Mouse (Mus musculus) megakaryocyte-erythroid progenitor cell, adult 5-6 weeks (primary cell): ENCODE measurements around the gene Olfr1359. TPM values are rescaled to one million over a fixed set of nuclear protein-coding genes. Genes with fewer than 3 reads are reported as not detected.

ENCODE experiments used
- ATAC-seq: replicated peaks from 2 replicates; pipeline ENCODE4 v1.8.0; 2016; ENCODE audit warnings: mild to moderate bottlenecking, inconsistent platforms; ENCODE audit not compliant: severe bottlenecking, poor library complexity, low FRiP score, low TSS enrichment
- total RNA-seq, 2 experiments: library from RNA; stranded (forward) in 1 of 2; stranded (reverse) in 1 of 2; fragments of 200-1000, 215-1000 nt in 1 of 2; fragments of >200 nt in 1 of 2; fragmentation: Nextera tagmentation in 1 of 2; gene quantifications; 2 replicates each; pipeline ENCODE4 v1.2.3; 2014 to 2017

The Olfr1359 gene
- total RNA-seq, 2 experiments from 2014 or later, result not detected

- ATAC-seq, result peak; percentile 39
Measured at GRCm38 (mm10) chr13:21722373-21722925, 24.5 kb downstream of the Olfr1359 start.

GRCm38 (mm10) chr13:21722993-21723836, 25.3 kb downstream of the Olfr1359 start:
- no peak for ATAC-seq

DNA sequence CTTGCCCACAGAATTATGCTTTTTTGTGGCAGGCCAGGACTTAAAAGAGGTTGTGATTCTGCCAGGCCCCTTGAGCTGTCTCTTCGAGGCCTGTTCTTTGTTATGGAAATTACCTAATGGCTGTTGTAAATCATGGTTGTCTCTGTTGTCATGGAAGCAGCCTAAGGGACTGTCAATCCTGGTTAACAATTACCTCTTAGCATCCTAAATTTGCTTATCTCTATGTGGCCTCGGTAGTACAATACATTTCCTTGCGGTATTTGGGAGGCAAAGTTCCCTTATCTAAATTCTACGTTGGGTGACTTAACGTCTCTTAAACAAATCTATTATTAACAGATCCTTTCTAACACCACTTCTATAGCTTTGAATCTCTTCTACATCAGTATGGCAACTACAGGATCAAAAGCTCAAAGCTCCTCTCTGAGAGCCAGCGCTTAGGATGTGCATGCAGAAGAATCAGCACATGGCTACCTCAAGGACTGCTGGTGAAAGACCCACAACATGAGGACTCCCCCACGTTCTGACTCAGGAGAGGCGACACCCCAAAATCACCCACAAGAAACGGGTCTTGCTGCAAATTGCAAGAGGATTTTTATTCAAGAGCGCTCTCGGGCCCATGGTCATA, 30.1 kb downstream of the Olfr1359 start:
- ATAC-seq, result peak; percentile 59

GRCm38 (mm10) chr13:21729544-21729943, 31.6 kb downstream of the Olfr1359 start:
- no peak for ATAC-seq

GRCm38 (mm10) chr13:21733466-21733865, 35.6 kb downstream of the Olfr1359 start:
- no peak for ATAC-seq

GRCm38 (mm10) chr13:21734010-21734905, 36.3 kb downstream of the Olfr1359 start:
- peak; percentile 60 for ATAC-seq

DNA sequence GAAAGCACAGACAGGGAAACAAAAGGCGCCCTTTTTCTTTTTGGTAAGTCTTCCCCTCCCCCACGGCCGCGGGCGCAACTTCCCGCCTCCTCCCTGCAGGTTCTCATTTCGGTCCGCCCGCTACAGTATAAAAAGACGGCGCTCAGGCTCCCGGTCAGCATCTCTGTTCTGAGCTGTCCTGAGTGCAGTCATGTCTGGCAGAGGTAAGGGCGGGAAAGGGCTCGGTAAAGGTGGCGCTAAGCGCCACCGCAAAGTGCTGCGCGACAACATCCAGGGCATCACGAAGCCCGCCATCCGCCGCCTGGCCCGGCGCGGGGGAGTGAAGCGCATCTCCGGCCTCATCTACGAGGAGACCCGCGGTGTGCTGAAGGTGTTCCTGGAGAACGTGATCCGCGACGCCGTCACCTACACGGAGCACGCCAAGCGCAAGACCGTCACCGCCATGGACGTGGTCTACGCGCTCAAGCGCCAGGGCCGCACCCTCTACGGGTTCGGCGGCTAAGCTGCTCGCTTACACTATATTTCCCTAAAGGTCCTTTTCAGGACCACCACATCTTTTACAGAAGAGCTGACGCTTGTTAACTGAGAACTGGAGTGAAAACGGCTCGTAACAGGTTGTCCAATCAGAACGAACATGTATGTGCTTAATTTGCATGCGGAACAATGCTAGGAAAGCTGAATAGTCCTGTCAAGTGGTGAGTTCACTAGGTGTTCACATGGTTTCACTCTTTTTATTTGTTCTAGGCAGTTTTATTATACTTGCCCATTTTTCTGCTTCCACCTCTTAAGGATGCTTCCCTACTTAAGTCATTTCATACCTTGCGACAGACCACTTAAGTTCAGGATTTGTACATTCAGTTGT, 37.2 kb downstream of the Olfr1359 start, which contains the start of gene Hist1h4j:
TSS of gene Hist1h4j (plus strand) at position 159 of the 862 bp plus-strand sequence.
- ATAC-seq, result peak; percentile 89

GRCm38 (mm10) chr13:21745006-21745405, 47.1 kb downstream of the Olfr1359 start:
- ATAC-seq, result no peak

DNA sequence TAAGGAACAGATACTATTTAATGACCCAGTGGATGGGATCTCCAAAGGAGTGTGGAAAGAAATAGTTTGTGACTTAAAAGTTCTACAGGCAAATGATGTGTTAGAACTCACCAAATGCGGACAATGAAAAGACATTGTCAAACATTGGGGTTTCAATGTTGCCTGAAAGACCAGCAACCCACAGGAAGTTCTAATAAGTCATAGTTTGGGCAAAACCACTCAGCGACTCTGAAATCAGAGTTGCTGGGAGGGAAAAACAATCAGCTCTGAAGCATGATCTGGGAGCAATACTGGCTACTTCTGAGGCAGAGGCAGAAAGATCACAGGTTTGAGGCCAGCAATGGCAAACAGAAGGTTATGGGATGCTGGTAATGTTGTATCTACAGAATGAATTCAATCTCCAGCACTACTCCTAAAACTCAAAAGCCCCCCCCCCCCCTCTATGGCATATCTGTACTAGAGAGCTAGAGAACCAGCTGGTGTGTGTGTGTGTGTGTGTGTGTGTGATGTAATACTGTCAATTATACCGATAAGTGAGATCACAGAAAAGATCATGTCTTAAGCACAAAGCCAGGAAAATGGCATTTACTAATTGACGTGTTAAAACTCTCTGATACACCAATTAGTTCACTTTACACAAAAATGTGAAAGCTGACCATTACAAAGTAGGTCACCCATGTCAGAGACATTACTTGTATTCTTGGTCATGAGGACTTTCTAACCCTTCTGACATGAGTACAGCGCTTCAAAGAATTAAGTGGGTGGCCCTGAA, 51.7 kb downstream of the Olfr1359 start:
- peak; percentile 13 for ATAC-seq

GRCm38 (mm10) chr13:21750159-21751017, 52.5 kb downstream of the Olfr1359 start, which contains the start of gene Hist1h4k:
TSS of gene Hist1h4k (minus strand) at chr13:21750505.
- peak; percentile 43 for ATAC-seq

- no peak for ATAC-seq
Measured at GRCm38 (mm10) chr13:21751417-21751816, 53.5 kb downstream of the Olfr1359 start.

- no peak for ATAC-seq
Measured at GRCm38 (mm10) chr13:21751827-21752226, 53.9 kb downstream of the Olfr1359 start.

DNA sequence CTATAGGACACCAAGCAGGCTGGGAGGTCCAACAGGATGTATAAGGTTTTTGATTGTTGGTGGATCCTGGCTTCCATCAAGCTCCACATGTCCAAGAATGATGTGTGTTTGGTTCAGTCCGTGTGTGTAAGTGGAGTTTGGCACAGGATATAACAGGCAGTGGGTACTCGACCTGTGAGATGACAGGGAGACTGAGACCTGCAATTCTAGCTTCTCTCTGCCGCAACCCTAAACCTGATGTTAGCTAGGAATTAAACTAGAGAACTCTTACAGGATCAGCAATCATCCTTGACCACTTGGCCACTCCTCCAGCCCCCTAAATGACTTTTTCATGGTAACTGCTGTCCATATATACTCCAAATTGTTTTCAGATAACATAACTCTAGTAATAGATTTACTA, 54.4 kb downstream of the Olfr1359 start:
- ATAC-seq, result no peak

DNA sequence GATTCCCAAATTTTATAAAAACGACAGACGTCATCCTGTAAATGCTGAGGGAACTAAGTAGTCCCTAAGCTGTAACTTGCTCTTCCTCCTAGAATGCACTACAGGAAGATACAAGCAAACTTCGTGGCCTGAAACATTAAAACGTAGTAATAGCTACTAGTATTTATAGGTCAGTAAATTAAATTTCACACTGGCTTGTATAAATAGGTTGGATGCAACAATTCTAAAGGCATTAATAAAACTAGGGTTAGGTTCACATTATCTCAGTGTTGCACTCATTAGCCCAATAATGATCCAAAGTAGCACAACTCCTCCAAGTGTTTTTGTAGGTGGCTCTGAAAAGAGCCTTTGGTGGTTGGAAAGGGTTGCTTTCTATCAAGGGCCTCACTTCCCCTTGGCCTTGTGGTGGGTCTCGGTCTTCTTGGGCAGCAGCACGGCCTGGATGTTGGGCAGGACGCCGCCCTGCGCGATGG, 55.2 kb downstream of the Olfr1359 start:
- peak; percentile 9 for ATAC-seq

GRCm38 (mm10) chr13:21753524-21754285, 55.8 kb downstream of the Olfr1359 start, which contains the start of the genes Hist1h2ak and Hist1h2bn:
TSS of gene Hist1h2ak (minus strand) at chr13:21753827.
TSS of gene Hist1h2bn (plus strand) at chr13:21754123.
- peak; percentile 78 for ATAC-seq
